Mouse (Mus musculus) myocyte (in vitro differentiated cells): ENCODE data around the gene Tle6.

Source experiments
- CEBPB ChIP-seq: IDR thresholded peaks from 2 replicates; pipeline ENCODE4 v1.6.1; 2011; ENCODE audit warnings: mild to moderate bottlenecking, moderate library complexity; ENCODE audit not compliant: poor library complexity, insufficient read depth, severe bottlenecking
- MYOG ChIP-seq, 3 experiments: IDR thresholded peaks; one replicate each; pipeline ENCODE4 v1.6.1; 2011; ENCODE audit warnings: control low read depth in 2 of 3, low read depth in 2 of 3, mild to moderate bottlenecking in 2 of 3; ENCODE audit not compliant: insufficient read length in 2 of 3, control insufficient read depth in 1 of 3, insufficient read depth in 1 of 3
- TCF12 ChIP-seq: IDR thresholded peaks from one replicate; pipeline ENCODE4 v1.6.1; 2011; ENCODE audit warnings: mild to moderate bottlenecking, control low read depth; ENCODE audit not compliant: poor library complexity, insufficient read depth, severe bottlenecking

DNA sequence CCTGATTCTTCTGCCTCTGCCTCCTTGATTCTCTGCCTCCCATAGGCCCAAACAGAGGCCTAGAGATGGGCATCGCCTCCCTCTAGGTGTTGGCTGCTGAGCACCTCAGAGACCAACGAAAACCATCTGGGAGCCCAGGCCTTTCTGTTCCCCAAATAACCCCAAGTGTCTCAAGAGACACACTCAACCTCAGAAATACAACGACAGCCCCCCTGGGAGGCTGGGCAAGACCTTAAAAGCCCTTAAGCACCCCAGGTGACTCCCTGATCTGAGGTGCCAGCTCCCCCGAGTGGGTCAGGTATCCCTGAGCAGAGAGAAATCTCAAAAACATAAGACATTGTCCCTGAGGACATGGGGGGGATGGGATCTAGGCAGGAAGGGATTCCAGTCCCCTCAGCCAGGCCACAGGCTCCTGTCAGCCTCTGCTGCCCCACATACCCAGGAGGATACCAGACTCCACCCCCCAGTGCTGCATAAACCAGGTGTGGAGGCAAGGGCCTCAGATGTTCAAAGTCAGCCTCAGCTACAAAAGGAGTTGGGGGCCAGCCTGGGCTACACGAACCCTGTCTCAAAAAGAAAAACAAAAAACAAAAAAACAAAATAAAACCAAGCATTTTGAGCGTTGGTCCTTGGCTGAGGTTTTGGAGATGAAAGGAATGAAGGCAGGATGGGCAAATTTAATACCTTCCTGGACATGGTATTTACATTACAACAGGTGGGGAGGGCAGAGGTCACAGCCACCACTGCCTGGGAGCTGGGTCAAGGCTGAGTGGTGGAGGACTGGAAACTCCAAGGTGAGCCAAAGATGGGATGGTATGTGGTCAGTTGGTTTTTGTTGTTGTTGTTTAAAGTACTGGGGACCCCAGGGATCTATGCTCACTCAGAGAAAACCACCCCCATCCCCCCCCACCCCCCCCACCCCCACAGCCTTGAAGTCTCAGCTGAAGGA, 46.8 kb downstream of the Tle6 start:
- TF ChIP-seq CEBPB (no peak), MYOG (IDR thresholded peaks at IDR 0.05; ENCODE audit: control insufficient read depth in 1 of 3, insufficient read depth in 1 of 3, insufficient read length in 2 of 3, low read depth in 2 of 3) (no peak), TCF12 (no peak)
